Mouse (Mus musculus) thymus, adult 2 months (tissue): ENCODE measurements around the gene Medag.

Experiments used
- CTCF ChIP-seq: fragments of 200-500 bp; IDR thresholded peaks from 2 replicates; pipeline ENCODE4 v1.5.1; 2012; ENCODE audit warnings: mild to moderate bottlenecking, control low read depth, low read length, moderate library complexity, borderline replicate concordance; ENCODE audit not compliant: control insufficient read depth, poor library complexity, insufficient read depth; ENCODE audit errors: extremely low read depth
- POLR2A ChIP-seq: fragments of 200-500 bp; IDR thresholded peaks from 2 replicates; pipeline ENCODE4 v1.6.1; 2012; ENCODE audit warnings: mild to moderate bottlenecking, low read length, control low read depth, moderate library complexity; ENCODE audit not compliant: control insufficient read depth, poor library complexity, insufficient read depth; ENCODE audit errors: extremely low read depth

- TF ChIP-seq POLR2A: no peak
- no peak for TF ChIP-seq CTCF
Measured at GRCm38 (mm10) chr5:149404710-149405109, 6.8 kb upstream of the Medag start.
